ENCODE assay signal across 8 mouse cellular contexts in the genomic region with DNA sequence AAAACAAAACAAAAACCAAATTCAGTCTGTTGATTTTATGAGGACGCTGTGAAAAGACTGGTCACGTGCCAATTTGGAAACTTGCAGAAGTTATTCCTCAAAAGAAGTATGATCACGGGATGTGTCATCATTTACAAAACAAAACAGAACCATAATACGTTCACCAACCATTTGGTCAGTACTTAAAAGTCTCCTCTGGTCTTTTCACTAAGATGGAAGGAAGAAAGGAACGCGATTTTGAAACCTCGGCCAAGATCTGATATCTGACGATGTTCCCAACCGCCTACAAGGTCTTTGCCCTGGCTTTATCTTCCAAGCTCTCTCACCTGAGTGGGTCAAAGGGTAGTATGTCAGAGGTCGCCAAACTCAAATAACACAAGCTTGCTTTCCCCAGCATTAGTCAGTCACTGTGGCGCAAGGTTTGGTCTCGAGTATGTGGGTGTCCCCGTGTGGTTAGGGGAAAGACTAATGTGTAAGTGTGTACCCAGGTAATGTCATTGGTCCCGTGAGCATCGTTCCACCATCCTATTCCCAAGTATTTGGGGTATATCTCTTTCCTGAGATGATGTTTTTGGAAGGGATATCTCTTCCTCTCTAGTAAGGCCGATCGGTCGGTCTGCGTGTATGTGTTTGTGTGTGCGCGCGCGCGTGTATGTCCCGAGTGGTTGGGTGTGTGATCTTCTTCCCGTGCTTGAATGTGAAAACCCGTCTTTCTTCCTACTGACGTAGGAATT. TPM values are rescaled to one million over a fixed set of nuclear protein-coding genes. Genes with fewer than 3 reads are reported as not detected.
A peak's percentile ranks its signal among the peaks of the same experiment; 100 is the strongest.
DNase-seq lines count a peak whose midpoint lies in the region; ATAC-seq and TF ChIP-seq lines count a peak whose summit lies in the region.

No protein-coding gene starts in this region.

- DNase-seq in left cerebral cortex, adult 18-20 months (ENCODE audit: low spot score in 2 of 2) = peak; percentile 3 to 13
- no peak for DNase-seq in left cerebral cortex, postnatal 4 days
- DNase-seq in ES-CJ7 (ENCODE audit: low read depth, low spot score) = peak; percentile 12
- DNase-seq in heart, embryonic 10.5 days (ENCODE audit: low spot score) = no peak
- DNase-seq in lung, postnatal 36 days = peak; percentile 49
- DNase-seq in stomach, postnatal 0 days (ENCODE audit: low spot score) = peak; percentile 49

- TF ChIP-seq CTCF in cortical plate, adult 2 months (IDR thresholded peaks at IDR 0.05; ENCODE audit: extremely low read depth, insufficient read depth, low read length) = no peak
- TF ChIP-seq CTCF in stomach, postnatal 0 days (IDR thresholded peaks at IDR 0.05; ENCODE audit: low read depth) = no peak

- peak overlapping the region; percentile 4; the same call in 1 of the 2 replicates for H3K27ac ChIP-seq in cortical plate, adult 2 months (ENCODE audit: insufficient read depth, low read length)
- H3K27ac ChIP-seq in heart, embryonic 10.5 days = peak overlapping the region; percentile 93
- H3K27ac ChIP-seq in kidney, embryonic 14.5 days (ENCODE audit: low read depth, low read length) = peak overlapping the region; percentile 82; the same call in 1 of the 2 replicates
- H3K27ac ChIP-seq in stomach, postnatal 0 days (replicated peaks) = peak overlapping the region; percentile 91

- intact Hi-C loops in left cerebral cortex, postnatal 4 days (cut with DNase I) = no loop called here

- no peaks in the 10 kb centered on the region; the same call in 1 of the 2 replicates for H3K36me3 ChIP-seq in heart, embryonic 10.5 days
- no peaks in the 10 kb centered on the region for H3K36me3 ChIP-seq in kidney, embryonic 14.5 days (ENCODE audit: control insufficient read depth, insufficient read depth, low read length)
- no peaks in the 10 kb centered on the region for H3K36me3 ChIP-seq in stomach, postnatal 0 days (ENCODE audit: control insufficient read depth, insufficient read depth, low read length)

- H3K27me3 ChIP-seq in heart, embryonic 10.5 days (ENCODE audit: insufficient read depth, poor library complexity, severe bottlenecking) = no peaks in the 10 kb centered on the region
- H3K27me3 ChIP-seq in kidney, embryonic 14.5 days (ENCODE audit: control insufficient read depth, insufficient read depth, low read length) = no peaks in the 10 kb centered on the region
- H3K27me3 ChIP-seq in stomach, postnatal 0 days (ENCODE audit: control insufficient read depth, insufficient read depth, low read length) = no peaks in the 10 kb centered on the region

- no peaks in the 10 kb centered on the region for H3K4me1 ChIP-seq in cortical plate, adult 2 months (ENCODE audit: control insufficient read depth, insufficient read depth, low read length)
- no peaks in the 10 kb centered on the region for H3K4me1 ChIP-seq in heart, embryonic 10.5 days
- H3K4me1 ChIP-seq in kidney, embryonic 14.5 days (ENCODE audit: control insufficient read depth, insufficient read depth, low read length) = no peaks in the 10 kb centered on the region
- H3K4me1 ChIP-seq in stomach, postnatal 0 days (replicated peaks; ENCODE audit: control insufficient read depth, insufficient read depth) = no peaks in the 10 kb centered on the region

- no peaks in the 10 kb centered on the region for H3K9me3 ChIP-seq in heart, embryonic 10.5 days
- H3K9me3 ChIP-seq in kidney, embryonic 14.5 days (ENCODE audit: control insufficient read depth, low read length) = no peaks in the 10 kb centered on the region
- no peaks in the 10 kb centered on the region for H3K9me3 ChIP-seq in stomach, postnatal 0 days (ENCODE audit: control insufficient read depth, low read length)

- peak overlapping the region; percentile 45 for H3K4me2 ChIP-seq in kidney, embryonic 14.5 days (replicated peaks; ENCODE audit: low read depth, low read length)
- peak overlapping the region; percentile 54 for H3K4me2 ChIP-seq in stomach, postnatal 0 days (replicated peaks; ENCODE audit: low read depth)

- peak overlapping the region; percentile 65 for H3K4me3 ChIP-seq in cortical plate, adult 2 months (ENCODE audit: insufficient read depth, low read length)
- H3K4me3 ChIP-seq in heart, embryonic 10.5 days = peak overlapping the region; percentile 71
- peak overlapping the region; percentile 61 for H3K4me3 ChIP-seq in kidney, embryonic 14.5 days (ENCODE audit: low read length)
- H3K4me3 ChIP-seq in stomach, postnatal 0 days (ENCODE audit: low read depth, low read length) = peak overlapping the region; percentile 60

- peak overlapping the region; percentile 66 for H3K9ac ChIP-seq in kidney, embryonic 14.5 days (ENCODE audit: low read depth, low read length)
- H3K9ac ChIP-seq in stomach, postnatal 0 days (ENCODE audit: low read length) = peak overlapping the region; percentile 75

- no peak for TF ChIP-seq EP300 in stomach, postnatal 0 days (optimal IDR thresholded peaks at IDR 0.05)

- TF ChIP-seq POLR2A in cortical plate, adult 2 months (IDR thresholded peaks at IDR 0.05; ENCODE audit: extremely low read depth, insufficient read depth, low read length) = no peak

- 24% methylated on average over 28 of the region's 28 CpGs for WGBS in heart, embryonic 10.5 days
- WGBS in kidney, embryonic 14.5 days = 25% methylated on average over 28 of the region's 28 CpGs
- WGBS in stomach, postnatal 0 days = 13% methylated on average over 28 of the region's 28 CpGs

- ATAC-seq in kidney, embryonic 14.5 days (ENCODE audit: low FRiP score, low TSS enrichment) = peak; percentile 4; the same call in 1 of the 2 replicates
- ATAC-seq in stomach, postnatal 0 days (ENCODE audit: low FRiP score, low TSS enrichment) = peak; percentile 45

RNA-seq across cellular contexts. Expression of a gene that starts 0.9 kb away (rescaled TPM):
- total RNA-seq in left cerebral cortex, adult 18-20 months (2021) = 10 to 100 TPM; 31.9 to 37.6 TPM
- total RNA-seq in left cerebral cortex, postnatal 4 days (2021) = 10 to 100 TPM; 36.7 to 38.6 TPM
- polyA plus RNA-seq in cortical plate, adult 2 months (2012; rRNA removed) = 33.4 and 34.2 TPM in 2 replicates
- 33.4 and 38.7 TPM in 2 replicates for polyA plus RNA-seq in heart, embryonic 10.5 days (2016; fragmentation: Nextera tagmentation; extraction: Ambion mirVana)
- polyA plus RNA-seq in kidney, embryonic 14.5 days (2014; fragmentation: Nextera tagmentation; extraction: Ambion mirVana) = 58.7 and 60.1 TPM in 2 replicates
- polyA plus RNA-seq in stomach, postnatal 0 days (2015; fragmentation: Nextera tagmentation; extraction: Ambion mirVana) = 82.2 and 85.1 TPM in 2 replicates

RNA-seq across cellular contexts. Expression of a gene that starts 38.3 kb away (rescaled TPM):
- total RNA-seq in left cerebral cortex, adult 18-20 months (2021) = 1 to 10 TPM; 5.9 to 6.2 TPM
- 1 to 10 TPM; 8.5 to 8.6 TPM for total RNA-seq in left cerebral cortex, postnatal 4 days (2021)
- polyA plus RNA-seq in cortical plate, adult 2 months (2012; rRNA removed) = 4.5 and 5.2 TPM in 2 replicates
- polyA plus RNA-seq in heart, embryonic 10.5 days (2016; fragmentation: Nextera tagmentation; extraction: Ambion mirVana) = 4.8 and 6.0 TPM in 2 replicates
- polyA plus RNA-seq in kidney, embryonic 14.5 days (2014; fragmentation: Nextera tagmentation; extraction: Ambion mirVana) = 7.3 and 9.7 TPM in 2 replicates
- polyA plus RNA-seq in stomach, postnatal 0 days (2015; fragmentation: Nextera tagmentation; extraction: Ambion mirVana) = 4.9 and 5.3 TPM in 2 replicates

RNA-seq across cellular contexts. Expression of a gene that starts 38.4 kb away (rescaled TPM):
- total RNA-seq in left cerebral cortex, adult 18-20 months (2021) = 10 to 100 TPM; 51.9 to 58.3 TPM
- total RNA-seq in left cerebral cortex, postnatal 4 days (2021) = 10 to 100 TPM; 37.7 to 44.9 TPM
- 52.6 and 53.7 TPM in 2 replicates for polyA plus RNA-seq in cortical plate, adult 2 months (2012; rRNA removed)
- polyA plus RNA-seq in heart, embryonic 10.5 days (2016; fragmentation: Nextera tagmentation; extraction: Ambion mirVana) = 32.4 and 39.8 TPM in 2 replicates
- 23.3 and 28.1 TPM in 2 replicates for polyA plus RNA-seq in kidney, embryonic 14.5 days (2014; fragmentation: Nextera tagmentation; extraction: Ambion mirVana)
- polyA plus RNA-seq in stomach, postnatal 0 days (2015; fragmentation: Nextera tagmentation; extraction: Ambion mirVana) = 28.3 and 28.5 TPM in 2 replicates

RNA-seq across cellular contexts. Expression of a gene that starts 39.6 kb away (rescaled TPM):
- 1 to 10 TPM; 1.2 TPM for total RNA-seq in left cerebral cortex, adult 18-20 months (2021)
- total RNA-seq in left cerebral cortex, postnatal 4 days (2021) = 1 to 10 TPM; 2.7 to 3.9 TPM
- polyA plus RNA-seq in cortical plate, adult 2 months (2012; rRNA removed) = 1.3 and 1.4 TPM in 2 replicates
- 7.0 and 8.0 TPM in 2 replicates for polyA plus RNA-seq in heart, embryonic 10.5 days (2016; fragmentation: Nextera tagmentation; extraction: Ambion mirVana)
- 5.7 and 9.9 TPM in 2 replicates for polyA plus RNA-seq in kidney, embryonic 14.5 days (2014; fragmentation: Nextera tagmentation; extraction: Ambion mirVana)
- 4.1 and 4.2 TPM in 2 replicates for polyA plus RNA-seq in stomach, postnatal 0 days (2015; fragmentation: Nextera tagmentation; extraction: Ambion mirVana)

Comparison
In these comparisons a context has a peak if more than half of its experiments do, and no peak if none do; other contexts are left out.
1. DNase-seq: peak in left cerebral cortex, adult 18-20 months (2 of 2), ES-CJ7 (single experiment), lung, postnatal 36 days (single experiment) and stomach, postnatal 0 days (single experiment); none in left cerebral cortex, postnatal 4 days (single experiment) and heart, embryonic 10.5 days (single experiment).
2. H3K27ac ChIP-seq: peak in every context shown above with its lines; median percentile 93 in heart, embryonic 10.5 days; 91 in stomach, postnatal 0 days; 82 in kidney, embryonic 14.5 days; 4 in cortical plate, adult 2 months.
3. Peak in every context shown above with its lines, with median percentiles within 50 percentile points of each other: H3K4me3 ChIP-seq.